Mouse (Mus musculus) intestine, postnatal 0 days (tissue): ENCODE measurements at regions not wholly inside any gene's neighbourhood (a gene's known extent, or its start where the extent isn't known, plus 50 kb on each side); places are given as distances from the start of the nearest gene placed in this dataset.

Experiments used
- ATAC-seq: fragments of 200-750 bp; cut with Nextera tagmentation; 2 replicates; pipeline ENCODE4 v1.8.0; 2017; ENCODE audit warnings: mild to moderate bottlenecking, moderate TSS enrichment, moderate library complexity
- H3K27ac ChIP-seq: fragments of 300-500 bp; sonication (generic); 2 replicates; pipeline ENCODE4 v1.5.1; 2014; ENCODE audit warnings: mild to moderate bottlenecking, low read depth, low read length, moderate library complexity
- H3K27me3 ChIP-seq: fragments of 300-500 bp; sonication (generic); replicated peaks from 2 replicates; pipeline ENCODE4 v1.6.1; 2014; ENCODE audit warnings: low read length, mixed read lengths; ENCODE audit not compliant: control insufficient read depth, insufficient read depth
- H3K36me3 ChIP-seq: fragments of 300-500 bp; sonication (generic); 2 replicates; pipeline ENCODE4 v1.6.1; 2014; ENCODE audit warnings: mild to moderate bottlenecking, moderate library complexity; ENCODE audit not compliant: control insufficient read depth, insufficient read depth
- H3K4me1 ChIP-seq: fragments of 300-500 bp; sonication (generic); replicated peaks from 2 replicates; pipeline ENCODE4 v1.6.1; 2014; ENCODE audit warnings: antibody characterized with exemption, low read length, mixed read lengths; ENCODE audit not compliant: control insufficient read depth, insufficient read depth
- H3K4me2 ChIP-seq: fragments of 300-500 bp; sonication (generic); replicated peaks from 2 replicates; pipeline ENCODE4 v1.6.1; 2014; ENCODE audit warnings: low read depth, mild to moderate bottlenecking, moderate library complexity
- H3K4me3 ChIP-seq: fragments of 300-500 bp; sonication (generic); 2 replicates; pipeline ENCODE4 v1.5.1; 2014; ENCODE audit warnings: low read depth, low read length
- H3K9ac ChIP-seq: fragments of 300-500 bp; sonication (generic); 2 replicates; pipeline ENCODE4 v1.6.1; 2014; ENCODE audit warnings: mild to moderate bottlenecking, low read depth, low read length
- H3K9me3 ChIP-seq: fragments of 300-500 bp; sonication (generic); 2 replicates; pipeline ENCODE4 v1.6.1; 2016; ENCODE audit warnings: mixed run types; ENCODE audit not compliant: control insufficient read depth
- CTCF ChIP-seq: sonication (generic); IDR thresholded peaks from 2 replicates; pipeline ENCODE4 v1.5.1; 2016; ENCODE audit warnings: low read depth, mild to moderate bottlenecking, control low read depth, antibody characterized with exemption, moderate library complexity
- WGBS: fragments of 180-500 bp; shearing (Covaris S2); extraction: QIAGEN DNeasy Blood & Tissue Kit; methylation state at CpG from one replicate; pipeline ENCODE4 v1.1.7; 2014; 5-methylcytosine and 5-hydroxymethylcytosine counted together

GRCm38 (mm10) chr13:71617198-71617597 lies 346.3 kb downstream of the Irx1 start:
- no peak for TF ChIP-seq CTCF
- Histone ChIP-seq H3K27me3 (no peaks in the 10 kb centered on the region), H3K4me2 (no peak overlapping the region), H3K9me3 (no peaks in the 10 kb centered on the region), H3K36me3 (no peaks in the 10 kb centered on the region), H3K4me1 (0 out of 2 replicates have a peak, but pooled peaks cover 3% of the 10 kb centered on the region), H3K27ac (no peak overlapping the region), H3K9ac (no peak overlapping the region), H3K4me3 (no peak overlapping the region)
- 18% methylated on average over 2 of the region's 2 CpGs for WGBS
- no peak for ATAC-seq

- H3K27me3 ChIP-seq = no peaks in the 10 kb centered on the region
- no peak for ATAC-seq
- TF ChIP-seq CTCF = no peak
- no peaks in the 10 kb centered on the region for H3K36me3 ChIP-seq
- no peak overlapping the region for H3K4me3 ChIP-seq
- H3K27ac ChIP-seq = no peak overlapping the region
- H3K9ac ChIP-seq = no peak overlapping the region
- no peak overlapping the region for H3K4me2 ChIP-seq
- H3K4me1 ChIP-seq = 0 out of 2 replicates have a peak, but pooled peaks cover 3% of the 10 kb centered on the region
- H3K9me3 ChIP-seq = no peaks in the 10 kb centered on the region
- WGBS = 70% methylated on average over 7 of the region's 7 CpGs
Observed at GRCm38 (mm10) chr13:71612393-71613179, 350.9 kb downstream of the Irx1 start.

- no peaks in the 10 kb centered on the region for H3K27me3 ChIP-seq
- TF ChIP-seq CTCF = no peak
- H3K4me3 ChIP-seq = no peak overlapping the region
- H3K27ac ChIP-seq = no peak overlapping the region
- H3K9me3 ChIP-seq = no peaks in the 10 kb centered on the region
- H3K36me3 ChIP-seq = no peaks in the 10 kb centered on the region
- no peak overlapping the region for H3K9ac ChIP-seq
- no peak for ATAC-seq
- no peaks in the 10 kb centered on the region for H3K4me1 ChIP-seq
- no peak overlapping the region for H3K4me2 ChIP-seq
- 43% methylated on average over 4 of the region's 4 CpGs for WGBS
Observed at GRCm38 (mm10) chr13:71582486-71582885, 381.0 kb downstream of the Irx1 start.

- no peaks in the 10 kb centered on the region for H3K9me3 ChIP-seq
- H3K27ac ChIP-seq = no peak overlapping the region
- H3K9ac ChIP-seq = no peak overlapping the region
- H3K4me2 ChIP-seq = no peak overlapping the region
- TF ChIP-seq CTCF = no peak
- WGBS = 71% methylated on average over 6 of the region's 6 CpGs
- ATAC-seq = no peak
- no peaks in the 10 kb centered on the region for H3K27me3 ChIP-seq
- H3K4me1 ChIP-seq = no peaks in the 10 kb centered on the region
- no peaks in the 10 kb centered on the region for H3K36me3 ChIP-seq
- H3K4me3 ChIP-seq = no peak overlapping the region
Observed at GRCm38 (mm10) chr13:71565895-71566294, 397.6 kb downstream of the Irx1 start.

GRCm38 (mm10) chr13:71565388-71565787 lies 398.1 kb downstream of the Irx1 start:
- H3K27me3 ChIP-seq = no peaks in the 10 kb centered on the region
- H3K4me1 ChIP-seq = no peaks in the 10 kb centered on the region
- ATAC-seq = no peak
- 80% methylated on average over 7 of the region's 7 CpGs for WGBS
- no peaks in the 10 kb centered on the region for H3K36me3 ChIP-seq
- H3K27ac ChIP-seq = no peak overlapping the region
- no peak for TF ChIP-seq CTCF
- H3K4me3 ChIP-seq = no peak overlapping the region
- no peak overlapping the region for H3K4me2 ChIP-seq
- H3K9ac ChIP-seq = no peak overlapping the region
- H3K9me3 ChIP-seq = no peaks in the 10 kb centered on the region

GRCm38 (mm10) chr13:71558477-71559215 lies 404.9 kb downstream of the Irx1 start:
- TF ChIP-seq CTCF = no peak
- no peaks in the 10 kb centered on the region for H3K36me3 ChIP-seq
- H3K4me1 ChIP-seq = no peaks in the 10 kb centered on the region
- no peak overlapping the region for H3K9ac ChIP-seq
- whole genome bisulfite sequencing = 90% methylated on average over 14 of the region's 14 CpGs
- H3K4me2 ChIP-seq = no peak overlapping the region
- no peak overlapping the region for H3K4me3 ChIP-seq
- no peaks in the 10 kb centered on the region for H3K9me3 ChIP-seq
- H3K27ac ChIP-seq = no peak overlapping the region
- ATAC-seq = no peak
- H3K27me3 ChIP-seq = no peaks in the 10 kb centered on the region
